ENCODE assay signal across 8 mouse cellular contexts in the genomic region with DNA sequence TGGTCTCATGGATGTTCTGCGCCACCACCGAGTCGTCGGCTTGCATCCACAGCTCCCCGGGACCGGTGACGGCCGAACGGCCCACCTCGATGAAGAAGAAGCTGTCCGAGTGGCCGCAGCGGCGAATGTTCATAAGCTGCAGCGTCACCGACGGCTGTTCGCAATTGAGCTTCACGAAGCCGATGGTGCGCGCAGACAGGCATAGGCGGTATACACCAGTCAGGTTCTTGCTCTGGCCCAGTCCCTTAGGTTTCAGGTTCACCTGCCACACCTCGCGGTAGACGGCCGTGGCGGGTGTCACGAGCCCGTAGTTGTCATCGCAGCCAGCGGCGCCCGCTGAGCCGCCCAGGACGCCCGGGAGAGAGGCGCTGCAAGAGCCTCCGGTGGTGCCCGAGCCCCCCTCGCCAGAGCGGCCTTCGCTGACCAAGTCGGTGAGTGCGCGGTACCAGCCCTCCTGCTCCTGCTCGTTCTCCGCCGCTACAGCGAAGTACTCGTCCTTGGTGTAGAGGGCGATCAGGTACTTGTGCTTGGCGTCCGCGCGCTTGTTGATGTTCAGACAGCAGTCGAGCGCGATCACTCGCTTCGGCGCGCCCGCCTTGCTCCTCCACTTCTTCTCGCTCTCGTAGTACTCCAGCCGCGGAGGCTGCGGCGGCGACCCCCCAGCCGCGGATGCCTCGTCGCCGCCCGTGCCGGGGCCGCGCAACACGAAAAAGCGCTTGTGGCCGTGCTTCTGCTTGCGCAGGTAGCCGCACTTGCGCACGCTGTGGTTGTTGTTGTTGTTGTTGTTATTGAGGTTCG. TPM values are rescaled to one million over a fixed set of nuclear protein-coding genes. Genes with fewer than 3 reads are reported as not detected.
A peak's percentile ranks its signal among the peaks of the same experiment; 100 is the strongest.
DNase-seq lines count a peak whose midpoint lies in the region; ATAC-seq and TF ChIP-seq lines count a peak whose summit lies in the region.

No protein-coding gene starts in this region.

- no peak for TF ChIP-seq POLR2A in spleen, adult 2 months (IDR thresholded peaks at IDR 0.05; ENCODE audit: low read depth, low read length)

- H3K9ac ChIP-seq in forebrain, embryonic 12.5 days = peak overlapping the region; percentile 92

- H3K4me2 ChIP-seq in forebrain, embryonic 12.5 days = peak overlapping the region; percentile 93

- H3K27ac ChIP-seq in forebrain, embryonic 12.5 days = peak overlapping the region; percentile 96
- H3K27ac ChIP-seq in hindbrain, embryonic 10.5 days = peak overlapping the region; percentile 99
- peak overlapping the region; percentile 99 for H3K27ac ChIP-seq in midbrain, embryonic 10.5 days (replicated peaks)
- peak overlapping the region; percentile 97 for H3K27ac ChIP-seq in spleen, adult 2 months (ENCODE audit: insufficient read depth, low read length)

- peaks cover 25% of the 10 kb centered on the region; the same call in 1 of the 2 replicates for H3K27me3 ChIP-seq in forebrain, embryonic 12.5 days
- peaks cover 23% of the 10 kb centered on the region; the same call in 1 of the 2 replicates for H3K27me3 ChIP-seq in hindbrain, embryonic 10.5 days (ENCODE audit: insufficient read depth, poor library complexity, severe bottlenecking)
- peaks cover 18% of the 10 kb centered on the region; the same call in 1 of the 2 replicates for H3K27me3 ChIP-seq in midbrain, embryonic 10.5 days (ENCODE audit: low read depth, poor library complexity, severe bottlenecking)
- peaks cover 3% of the 10 kb centered on the region; the same call in 1 of the 2 replicates for H3K27me3 ChIP-seq in spleen, adult 2 months (ENCODE audit: control insufficient read depth, insufficient read depth, low read length)

- H3K9me3 ChIP-seq in forebrain, embryonic 12.5 days = no peaks in the 10 kb centered on the region
- no peaks in the 10 kb centered on the region for H3K9me3 ChIP-seq in hindbrain, embryonic 10.5 days
- no peaks in the 10 kb centered on the region for H3K9me3 ChIP-seq in midbrain, embryonic 10.5 days (replicated peaks)

- peak; percentile 55 for DNase-seq in layer of hippocampus, adult 11-12 months (ENCODE audit: low spot score)
- DNase-seq in layer of hippocampus, adult 9-11 months = no peak
- DNase-seq in hindbrain, embryonic 10.5 days (ENCODE audit: low spot score) = peak; percentile 71
- DNase-seq in layer of hippocampus, postnatal 36 days = peak; percentile 64 to 65
- peak; percentile 71 for DNase-seq in midbrain, embryonic 10.5 days (ENCODE audit: low spot score)
- peak; percentile 33 to 47 for DNase-seq in spleen, adult 2 months (ENCODE audit: low read depth in 1 of 2, low spot score in 2 of 2)

- 0 out of 2 replicates have a peak, but pooled peaks cover 12% of the 10 kb centered on the region for H3K36me3 ChIP-seq in forebrain, embryonic 12.5 days (replicated peaks)
- peaks cover 27% of the 10 kb centered on the region for H3K36me3 ChIP-seq in hindbrain, embryonic 10.5 days
- peaks cover 33% of the 10 kb centered on the region for H3K36me3 ChIP-seq in midbrain, embryonic 10.5 days
- H3K36me3 ChIP-seq in spleen, adult 2 months (ENCODE audit: control insufficient read depth, insufficient read depth, low read length) = peaks cover 10% of the 10 kb centered on the region

- peaks cover 65% of the 10 kb centered on the region for H3K4me1 ChIP-seq in forebrain, embryonic 12.5 days
- H3K4me1 ChIP-seq in hindbrain, embryonic 10.5 days (replicated peaks) = peaks cover 72% of the 10 kb centered on the region
- peaks cover 80% of the 10 kb centered on the region for H3K4me1 ChIP-seq in midbrain, embryonic 10.5 days
- peaks cover 32% of the 10 kb centered on the region for H3K4me1 ChIP-seq in spleen, adult 2 months (ENCODE audit: control insufficient read depth, insufficient read depth, insufficient read length)

- TF ChIP-seq CTCF in spleen, adult 2 months (IDR thresholded peaks at IDR 0.05; ENCODE audit: extremely low read depth, insufficient read depth, insufficient read length, insufficient replicate concordance) = no peak

- 0 out of 2 replicates have a peak, but pooled peaks have one; percentile 4 for ATAC-seq in cerebellum, adult (ENCODE audit: insufficient number of reproducible peaks, low FRiP score, low TSS enrichment)
- ATAC-seq in forebrain, embryonic 12.5 days (ENCODE audit: low FRiP score) = peak; percentile 4; the same call in 1 of the 2 replicates

- H3K4me3 ChIP-seq in forebrain, embryonic 12.5 days (replicated peaks) = peak overlapping the region; percentile 83
- peak overlapping the region; percentile 88 for H3K4me3 ChIP-seq in hindbrain, embryonic 10.5 days
- peak overlapping the region; percentile 94 for H3K4me3 ChIP-seq in midbrain, embryonic 10.5 days
- peak overlapping the region; percentile 86 for H3K4me3 ChIP-seq in spleen, adult 2 months (ENCODE audit: extremely low read depth, insufficient read depth, insufficient read length)

- under 1% methylated on average over 88 of the region's 88 CpGs for WGBS in forebrain, embryonic 12.5 days
- under 1% methylated on average over 88 of the region's 88 CpGs for WGBS in hindbrain, embryonic 10.5 days
- under 1% methylated on average over 88 of the region's 88 CpGs for WGBS in midbrain, embryonic 10.5 days
- WGBS in spleen, adult 2 months = under 1% methylated on average over 88 of the region's 88 CpGs

RNA-seq across cellular contexts. Expression of a gene that starts 0.5 kb away (rescaled TPM):
- 5.0 and 6.5 TPM in 2 replicates for polyA plus RNA-seq in forebrain, embryonic 12.5 days (2016; fragmentation: Nextera tagmentation; extraction: Ambion mirVana)
- polyA plus RNA-seq in hindbrain, embryonic 10.5 days (2016; fragmentation: Nextera tagmentation; extraction: Ambion mirVana) = 4.9 and 6.0 TPM in 2 replicates
- total RNA-seq in layer of hippocampus, postnatal 36 days (2021) = 10 to 100 TPM; 70.3 to 78.6 TPM
- polyA plus RNA-seq in midbrain, embryonic 10.5 days (2016; fragmentation: Nextera tagmentation; extraction: Ambion mirVana) = 5.6 and 5.9 TPM in 2 replicates
- polyA plus RNA-seq in spleen, adult 2 months (2012; rRNA removed) = 11.6 and 16.9 TPM in 2 replicates
